Mouse (Mus musculus) gastrocnemius, postnatal 14 days (tissue): ENCODE data around the gene Rela. TPM values are rescaled to one million over a fixed set of nuclear protein-coding genes. Genes with fewer than 3 reads are reported as not detected.
A peak's percentile ranks its signal among the peaks of the same experiment; 100 is the strongest.

ENCODE experiments used
- DNase-seq: peaks from one replicate; pipeline ENCODE4 v3.0.0; 2021; ENCODE audit warnings: mixed read lengths
- intact Hi-C: fragments of 180-260 bp; cut with DNase I; formaldehyde crosslinking; loops from one replicate; pipeline ENCODE4 v1.15.1; 2025; ENCODE audit warnings: low total_unique reads
- long read RNA-seq, 2 experiments: library from polyadenylated mRNA; stranded (forward); transcript quantifications; one replicate each; pipeline ENCODE4 v2.0.0; 2021
- total RNA-seq, 2 experiments: library from RNA; stranded (reverse); gene quantifications; 2 replicates each; pipeline ENCODE4 v1.2.3; 2021

The Rela gene
- 10 to 100 TPM; 17.1 to 21.9 TPM for total RNA-seq
- long read RNA-seq, experiment 1, transcript Rela-201 (11 exons, 2,716 nt), result major isoform, 17 of 21 reads
- long read RNA-seq, experiment 1, partial matches to known transcripts, result 2 of 21 reads
- long read RNA-seq, experiment 1, other reads (novel, unspliced or antisense), result 2 of 21 reads
- long read RNA-seq, experiment 2, transcript Rela-201 (11 exons, 2,716 nt), result major isoform, 10 of 14 reads
- long read RNA-seq, experiment 2, partial matches to known transcripts, result 1 of 14 reads
- long read RNA-seq, experiment 2, other reads (novel, unspliced or antisense), result 2 of 14 reads

DNA sequence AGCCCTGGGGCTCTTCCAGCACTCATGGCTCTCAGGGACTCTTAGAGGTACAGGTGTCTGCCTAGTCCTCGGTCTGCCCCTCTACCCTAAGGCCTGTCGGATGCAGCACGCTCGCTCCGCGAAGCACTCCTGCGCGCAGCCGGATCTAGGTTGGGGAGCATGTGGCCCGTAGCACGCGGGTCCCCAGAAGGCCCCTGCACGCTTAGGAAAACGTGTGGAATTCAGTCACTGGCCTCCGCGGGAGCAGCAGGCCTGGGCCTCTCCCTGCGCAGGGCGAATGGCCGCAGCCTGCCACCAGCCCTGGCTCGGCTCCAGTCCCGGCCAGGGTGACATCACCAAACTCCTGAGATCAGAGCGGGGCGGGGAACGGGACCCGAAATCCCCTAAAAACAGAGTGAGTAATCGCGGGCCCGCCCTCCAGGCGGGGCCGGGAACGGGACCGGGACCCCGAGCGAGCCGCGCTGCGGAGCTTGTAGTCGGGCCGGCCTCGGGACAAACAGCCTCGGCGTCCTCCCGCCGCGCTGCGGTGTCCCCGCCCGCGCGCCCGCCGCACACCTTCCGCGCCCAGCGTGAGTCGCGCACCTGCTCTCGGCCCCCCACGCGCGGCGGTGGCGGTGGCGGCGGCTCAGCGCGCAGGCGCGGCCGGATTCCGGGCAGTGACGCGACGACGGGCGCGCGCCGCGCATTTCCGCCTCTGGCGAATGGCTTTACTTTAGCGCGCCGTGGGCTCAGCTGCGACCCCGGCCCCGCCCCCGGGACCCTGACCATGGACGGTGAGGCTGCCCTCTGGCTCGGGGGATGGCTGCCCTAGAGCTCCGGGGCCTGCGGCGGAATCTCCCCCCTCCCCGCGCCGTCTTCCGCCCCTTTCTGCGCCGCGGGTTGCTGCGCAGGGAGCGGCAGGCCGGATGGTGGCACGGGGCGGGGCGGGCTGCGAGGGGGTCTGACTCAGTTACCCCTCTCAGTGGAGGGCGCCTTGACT is at the start of gene Rela:
TSS of gene Rela (plus strand) at position 415 of the 979 bp plus-strand sequence.
- peak; percentile 92 for DNase-seq
- intact Hi-C loops, result no loop called here

GRCm38 (mm10) chr19:5589159-5589558 is 48.1 kb upstream of the Rela start:
- intact Hi-C loops, result no loop called here
- no peak for DNase-seq

DNA sequence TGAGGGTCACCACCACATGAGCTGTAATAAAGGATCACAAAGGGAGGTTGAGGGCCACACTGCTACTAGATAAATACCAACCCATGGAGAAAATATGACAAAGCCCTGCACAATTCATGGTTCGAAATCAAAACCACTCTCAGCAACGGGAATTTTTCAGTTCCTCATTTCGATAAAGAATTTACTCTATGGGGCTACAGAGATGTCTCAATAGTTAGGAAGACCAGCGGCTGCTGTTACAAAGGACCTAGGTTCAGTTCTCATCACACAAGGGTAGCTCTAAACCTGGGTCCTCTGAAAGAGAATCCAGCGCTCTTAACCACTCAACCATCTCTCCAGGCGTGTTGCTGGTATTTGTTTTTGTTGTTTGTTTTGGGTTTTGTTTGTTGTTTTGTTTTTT is 45.4 kb upstream of the Rela start:
- intact Hi-C loops, result no loop called here
- DNase-seq, result no peak

GRCm38 (mm10) chr19:5599224-5599623 is 38.1 kb upstream of the Rela start:
- intact Hi-C loops, result no loop called here
- no peak for DNase-seq

DNA sequence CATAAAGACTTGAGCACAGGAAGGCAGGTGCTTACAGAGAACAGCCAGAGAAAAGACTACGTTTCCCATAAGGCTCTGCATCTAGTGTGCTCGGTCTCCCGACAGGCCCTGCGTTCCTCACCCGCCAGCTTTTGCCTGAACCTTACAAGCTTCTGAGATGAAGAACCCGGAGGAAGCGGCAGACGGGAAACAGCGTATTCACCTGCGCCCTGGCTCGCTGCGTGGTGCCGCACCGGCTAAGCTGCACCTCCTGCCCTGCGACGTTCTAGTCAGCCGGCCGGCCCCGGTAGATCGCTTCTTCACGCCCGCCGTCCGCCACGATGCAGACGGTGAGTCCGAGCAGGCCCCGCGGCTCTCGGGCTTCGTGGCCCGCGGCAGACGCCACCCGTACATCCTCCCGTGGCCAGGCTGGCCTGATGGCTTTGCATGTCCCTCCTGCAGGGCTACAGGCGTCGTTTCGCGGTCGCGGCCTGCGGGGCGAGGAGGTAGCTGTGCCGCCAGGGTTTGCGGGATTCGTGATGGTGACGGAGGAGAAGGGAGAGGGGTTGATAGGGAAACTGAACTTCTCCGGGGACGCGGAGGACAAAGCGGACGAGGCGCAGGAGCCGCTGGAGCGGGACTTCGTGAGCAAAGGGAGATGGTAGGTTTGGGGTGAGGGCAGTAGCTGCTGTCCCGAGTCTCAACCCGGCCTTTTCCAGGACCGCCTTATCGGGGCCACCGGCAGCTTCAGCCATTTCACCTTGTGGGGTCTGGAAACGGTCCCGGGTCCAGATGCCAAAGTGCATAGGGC is 35.3 kb upstream of the Rela start, which contains the start of gene Rnaseh2c:
TSS of gene Rnaseh2c (plus strand) at position 122 of the 790 bp plus-strand sequence.
- intact Hi-C loops, result no loop called here
- peak; percentile 74 for DNase-seq

GRCm38 (mm10) chr19:5603664-5604063 is 33.6 kb upstream of the Rela start:
- intact Hi-C loops, result no loop called here
- DNase-seq, result no peak

DNA sequence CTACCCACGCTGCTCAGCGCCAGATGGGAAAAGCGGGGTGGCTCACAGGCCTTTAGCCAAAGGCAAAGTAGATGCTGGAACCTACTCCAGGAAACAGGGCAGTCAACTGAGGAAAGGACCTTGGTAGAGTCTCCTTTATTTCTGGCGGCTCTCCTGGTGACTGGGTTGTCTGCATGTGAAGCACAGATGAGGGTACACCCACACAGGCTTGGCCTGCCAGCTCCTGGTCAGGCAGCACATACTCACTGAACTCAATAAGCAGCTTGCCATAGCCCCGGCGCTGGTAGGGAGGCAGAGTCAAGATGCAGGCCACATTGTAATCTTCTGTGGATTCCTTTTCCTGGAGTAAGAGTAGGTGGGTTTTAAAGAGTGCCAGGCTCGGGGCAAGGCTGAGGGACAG is 32.2 kb upstream of the Rela start:
- DNase-seq, result no peak
- intact Hi-C loops, result no loop called here

DNA sequence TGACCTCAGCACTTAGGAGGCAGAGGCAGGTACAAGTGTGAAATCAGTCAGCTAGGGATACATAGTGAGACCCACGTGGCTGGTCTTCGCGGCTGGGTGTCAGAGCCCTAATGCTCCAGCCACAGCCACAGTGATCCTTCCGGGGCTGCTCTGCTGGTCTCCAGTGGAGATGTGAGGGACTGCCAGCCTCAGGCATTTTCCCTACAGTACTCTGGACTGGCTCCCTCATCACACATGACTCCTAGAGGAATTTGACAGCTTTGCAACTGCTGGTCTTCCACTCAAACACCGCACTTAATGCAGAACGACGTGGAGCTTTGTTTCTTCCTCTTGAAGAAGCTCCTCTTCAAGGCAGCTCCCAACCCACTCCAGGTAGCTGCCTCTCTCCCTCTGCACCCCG is 31.1 kb upstream of the Rela start:
- DNase-seq, result no peak
- intact Hi-C loops, result no loop called here

DNA sequence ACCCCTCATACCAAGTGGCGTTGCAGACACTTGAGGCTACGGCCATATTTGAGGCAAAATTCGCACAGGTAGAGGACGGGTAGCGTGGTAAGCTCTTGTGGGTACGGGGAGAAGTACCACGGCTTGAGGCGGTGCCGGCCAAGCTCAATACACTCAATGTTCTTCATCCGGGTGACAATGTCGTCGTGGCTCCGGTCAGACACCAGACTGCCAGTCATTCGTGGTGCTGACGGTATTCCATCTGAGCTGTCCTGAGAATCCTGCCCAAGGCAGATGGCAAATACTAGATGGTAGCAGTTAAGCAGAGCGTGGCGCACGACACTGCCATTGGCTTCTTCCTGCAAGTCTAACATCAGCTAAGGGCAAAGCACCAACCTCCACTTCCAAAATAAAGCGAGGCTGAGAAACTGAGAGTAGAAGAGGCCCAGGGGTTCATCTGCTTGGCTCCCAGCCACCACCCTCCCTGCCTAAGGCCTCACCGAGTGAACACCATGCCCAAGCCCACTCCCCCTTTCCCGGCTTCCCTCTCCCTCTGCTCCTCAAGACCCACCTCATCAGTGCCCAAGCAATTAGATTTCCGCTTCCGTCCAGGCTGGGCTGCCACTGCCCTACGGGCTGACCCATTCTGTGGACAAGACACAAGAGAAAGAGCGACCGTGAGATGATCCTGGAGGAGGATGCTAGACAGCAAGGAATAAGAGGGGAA is 29.4 kb upstream of the Rela start:
- no peak for DNase-seq
- intact Hi-C loops, result no loop called here

DNA sequence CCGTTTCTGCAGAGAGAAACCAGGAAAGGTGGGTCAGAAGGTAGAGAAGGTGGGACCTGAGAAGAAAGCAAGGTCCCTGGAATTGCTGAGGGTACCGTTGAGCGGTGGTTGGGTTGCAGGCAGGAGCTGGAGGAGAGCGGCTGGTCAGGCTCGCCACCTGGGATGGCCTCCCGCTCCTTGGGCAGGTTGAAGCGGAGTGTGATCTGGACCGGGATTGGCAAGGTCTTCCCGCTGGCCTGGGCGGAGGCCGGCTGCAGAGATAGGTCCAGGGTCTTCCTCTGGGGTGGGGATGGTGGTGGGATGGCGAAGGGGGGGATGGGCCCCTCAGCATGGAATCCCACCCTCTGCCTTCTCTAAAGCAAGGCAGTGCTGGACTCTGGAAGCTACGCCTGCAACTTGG is 28.6 kb upstream of the Rela start:
- no peak for DNase-seq
- intact Hi-C loops, result no loop called here

DNA sequence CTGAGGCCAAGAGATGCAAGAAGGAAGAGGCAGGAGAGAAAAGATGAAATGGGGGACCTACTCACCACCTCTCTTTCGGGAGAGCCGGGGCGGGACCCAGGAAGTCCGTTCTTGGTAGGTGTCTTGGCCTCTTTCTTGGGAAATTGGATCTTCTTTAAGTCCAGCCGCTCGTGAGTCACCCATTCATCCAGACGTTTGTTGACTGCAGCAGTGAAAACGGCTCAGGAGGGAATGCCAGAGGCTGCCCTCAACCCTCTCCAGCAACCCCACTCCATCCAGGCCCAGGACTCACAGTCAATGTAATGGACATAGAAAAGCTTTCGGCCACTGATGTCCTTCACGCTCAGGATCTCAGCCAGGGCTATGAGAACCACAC is 28.1 kb upstream of the Rela start:
- DNase-seq, result no peak
- intact Hi-C loops, result no loop called here

DNA sequence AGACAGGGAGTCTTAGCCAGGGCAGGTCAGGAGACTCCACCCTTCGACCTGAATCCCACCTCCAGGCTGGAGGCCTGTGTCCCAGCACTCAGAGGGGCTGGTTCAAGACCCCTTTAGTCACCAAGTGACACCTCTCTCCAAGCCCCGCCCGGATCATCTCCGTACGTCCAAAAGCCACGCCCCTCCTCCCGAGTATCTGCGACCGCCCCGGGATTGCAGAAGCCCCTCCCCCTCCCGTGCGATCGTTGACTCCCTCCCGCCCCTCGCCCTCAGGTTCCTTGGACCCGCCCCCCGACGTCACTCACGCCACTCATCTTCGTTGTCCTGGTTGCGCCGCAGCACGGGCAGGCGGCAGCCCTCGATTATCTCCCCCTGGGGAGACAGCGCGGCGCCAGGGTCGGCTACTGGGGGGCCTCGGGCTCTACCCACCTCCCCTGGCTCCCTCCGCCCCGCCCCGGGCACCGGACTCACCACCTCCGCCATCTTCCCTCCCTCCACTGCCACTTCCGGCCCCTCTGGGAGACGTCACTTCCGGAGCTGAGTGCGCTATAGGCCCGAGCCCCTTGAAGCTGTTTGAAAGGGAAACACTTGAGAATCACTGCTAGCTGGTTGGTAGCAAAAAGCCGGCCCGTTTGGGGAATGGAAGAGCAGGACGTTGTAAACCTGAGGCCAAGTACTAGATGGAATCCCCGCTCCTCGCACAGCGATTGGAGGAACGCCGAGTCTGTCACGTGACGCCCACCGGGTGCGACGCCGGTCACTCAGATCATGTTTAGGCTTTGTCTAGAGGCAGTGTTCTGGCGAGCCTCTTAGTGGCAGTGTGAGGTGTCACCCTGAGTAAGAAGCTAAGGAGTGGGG is 27.5 kb upstream of the Rela start, which contains the start of gene Kat5:
TSS of gene Kat5 (minus strand) at position 691 of the 858 bp plus-strand sequence.
- intact Hi-C loops, result no loop called here
- DNase-seq, result peak; percentile 89

- no peak for DNase-seq
- intact Hi-C loops, result no loop called here
These were observed 25.3 kb upstream of the Rela start for GRCm38 (mm10) chr19:5611973-5612372.

DNA sequence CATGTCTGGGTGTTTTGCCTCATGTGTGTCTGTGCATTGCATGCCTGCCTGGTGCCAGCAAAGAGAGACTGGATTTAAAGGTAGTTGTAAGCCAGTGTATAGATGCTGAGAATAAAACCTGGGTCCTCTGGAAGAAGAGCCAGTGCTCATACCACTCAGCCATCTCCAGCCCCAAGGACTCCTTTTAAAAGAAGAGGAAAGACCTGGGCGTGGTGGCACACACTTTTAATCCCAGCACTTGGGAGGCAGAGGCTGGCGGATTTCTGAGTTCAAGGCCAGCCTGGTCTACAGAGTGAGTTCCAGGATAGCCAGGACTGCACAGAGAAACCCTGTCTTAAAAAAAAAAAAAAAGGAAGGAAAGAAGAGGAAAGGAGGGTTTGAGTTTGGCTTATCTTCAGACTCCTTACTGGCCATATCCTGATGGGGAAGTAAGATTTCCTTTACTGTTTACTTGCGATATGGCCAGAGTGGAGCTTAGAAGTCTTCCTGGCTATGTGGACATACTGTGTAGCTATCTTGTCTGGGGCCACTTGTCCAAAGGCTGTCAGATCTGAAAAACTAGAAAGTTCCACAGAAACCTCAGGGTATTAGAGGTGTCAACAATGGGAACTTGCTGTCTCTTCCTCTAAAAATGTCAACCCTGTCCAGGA is 24.4 kb upstream of the Rela start:
- no peak for DNase-seq
- intact Hi-C loops, result no loop called here

GRCm38 (mm10) chr19:5614953-5615352 is 22.3 kb upstream of the Rela start:
- DNase-seq, result no peak
- intact Hi-C loops, result no loop called here

GRCm38 (mm10) chr19:5620007-5620406 is 17.3 kb upstream of the Rela start:
- no peak for DNase-seq
- intact Hi-C loops, result no loop called here

- no peak for DNase-seq
- intact Hi-C loops, result no loop called here
These were observed 15.4 kb upstream of the Rela start for GRCm38 (mm10) chr19:5621884-5622283.

- no peak for DNase-seq
- intact Hi-C loops, result no loop called here
These were observed 12.0 kb upstream of the Rela start for GRCm38 (mm10) chr19:5625311-5625710.
